28 mouse cellular contexts compared by ENCODE assay signal in genomic region chr7:37095839-37096238, GRCm38 (mm10).
DNase-seq lines count a peak whose midpoint lies in the region; ATAC-seq and TF ChIP-seq lines count a peak whose summit lies in the region.
"Had no signal": no experiment of that assay in that cellular context is flagged by ENCODE, and none has a peak within 500 bp of the region (broad histone marks: within the 10 kb centered on the region; RNA-seq: fewer than 3 reads in every experiment).

No protein-coding gene starts in this region.

- peaks cover 5% of the 10 kb centered on the region; the same call in 1 of the 2 replicates for H3K4me1 ChIP-seq in forebrain, embryonic 14.5 days (ENCODE audit: control insufficient read depth, insufficient read depth, low read length)
- peaks cover 6% of the 10 kb centered on the region; the same call in 1 of the 2 replicates for H3K4me1 ChIP-seq in forebrain, embryonic 10.5 days
- H3K4me1 ChIP-seq in cortical plate, adult 2 months (ENCODE audit: control insufficient read depth, insufficient read depth, low read length), result peaks cover 5% of the 10 kb centered on the region; the same call in 1 of the 2 replicates
- H3K4me1 ChIP-seq: heart, embryonic 15.5 days; intestine, embryonic 15.5 days had no signal

- TF ChIP-seq POLR2A in cortical plate, adult 2 months (IDR thresholded peaks at IDR 0.05; ENCODE audit: extremely low read depth, insufficient read depth, low read length), result no peak

- H3K36me3 ChIP-seq in forebrain, embryonic 14.5 days (ENCODE audit: control insufficient read depth, insufficient read depth, low read length), result no peaks in the 10 kb centered on the region
- H3K36me3 ChIP-seq in forebrain, embryonic 10.5 days (replicated peaks), result no peaks in the 10 kb centered on the region
- H3K36me3 ChIP-seq: embryonic facial prominence, embryonic 10.5 days; embryonic facial prominence, embryonic 13.5 days; heart, embryonic 15.5 days; hindbrain, embryonic 10.5 days; hindbrain, embryonic 13.5 days; intestine, embryonic 15.5 days had no signal

- peak; percentile 36 to 60 for DNase-seq in cerebellum, postnatal 10 days
- no peak for DNase-seq in cerebellum, postnatal 4 days (ENCODE audit: low spot score in 2 of 2)
- DNase-seq in forebrain, embryonic 14.5 days (ENCODE audit: low spot score), result peak; percentile 75
- no peak for DNase-seq in forebrain, embryonic 10.5 days (ENCODE audit: extremely low spot score, low spot score)
- peak; percentile 29 for DNase-seq in brain, adult 2 months (ENCODE audit: low read depth, low spot score)
- DNase-seq in testis, postnatal 14 days (ENCODE audit: low spot score), result no peak
- DNase-seq: adrenal gland, adult 8-10 months; adrenal gland, postnatal 25 days; cerebellum, adult 11-12 months; cerebellum, adult 8-10 months; gastrocnemius, adult 2 months; gastrocnemius, postnatal 14 days; heart, adult 11 months; heart, postnatal 10 days; heart, postnatal 36 days; kidney, adult 11 months; kidney, adult 8-10 months had no signal

- no peak overlapping the region for H3K4me2 ChIP-seq in forebrain, embryonic 14.5 days (ENCODE audit: low read length)
- H3K4me2 ChIP-seq: embryonic facial prominence, embryonic 13.5 days; heart, embryonic 11.5 days; heart, embryonic 15.5 days; hindbrain, embryonic 13.5 days; intestine, embryonic 15.5 days had no signal

- H3K4me3 ChIP-seq in forebrain, embryonic 14.5 days (ENCODE audit: low read depth, low read length), result no peak overlapping the region
- H3K4me3 ChIP-seq in forebrain, embryonic 10.5 days, result no peak overlapping the region
- H3K4me3 ChIP-seq in cortical plate, adult 2 months (ENCODE audit: insufficient read depth, low read length), result peak overlapping the region; percentile 32; the same call in 1 of the 2 replicates
- H3K4me3 ChIP-seq: embryonic facial prominence, embryonic 10.5 days; embryonic facial prominence, embryonic 13.5 days; gastrocnemius, adult 2 months; heart, embryonic 15.5 days; hindbrain, embryonic 10.5 days; hindbrain, embryonic 13.5 days; intestine, embryonic 15.5 days had no signal

- TF ChIP-seq CTCF in cortical plate, adult 2 months (IDR thresholded peaks at IDR 0.05; ENCODE audit: extremely low read depth, insufficient read depth, low read length), result no peak

- H3K27ac ChIP-seq in forebrain, embryonic 14.5 days (ENCODE audit: low read depth, low read length), result peak overlapping the region; percentile 33; the same call in 1 of the 2 replicates
- no peak overlapping the region for H3K27ac ChIP-seq in forebrain, embryonic 10.5 days
- no peak overlapping the region for H3K27ac ChIP-seq in cortical plate, adult 2 months (ENCODE audit: insufficient read depth, low read length)
- H3K27ac ChIP-seq: embryonic facial prominence, embryonic 10.5 days; embryonic facial prominence, embryonic 13.5 days; gastrocnemius, adult 2 months; heart, embryonic 15.5 days; hindbrain, embryonic 10.5 days; hindbrain, embryonic 13.5 days; intestine, embryonic 15.5 days had no signal

- no peaks in the 10 kb centered on the region for H3K9me3 ChIP-seq in forebrain, embryonic 14.5 days (replicated peaks; ENCODE audit: control insufficient read depth, low read length)
- no peaks in the 10 kb centered on the region for H3K9me3 ChIP-seq in forebrain, embryonic 10.5 days
- H3K9me3 ChIP-seq: embryonic facial prominence, embryonic 10.5 days; embryonic facial prominence, embryonic 13.5 days; heart, embryonic 15.5 days; hindbrain, embryonic 10.5 days; hindbrain, embryonic 13.5 days; intestine, embryonic 15.5 days had no signal

- H3K9ac ChIP-seq in forebrain, embryonic 14.5 days (ENCODE audit: low read length), result no peak overlapping the region
- H3K9ac ChIP-seq: embryonic facial prominence, embryonic 13.5 days; heart, embryonic 15.5 days; hindbrain, embryonic 13.5 days; intestine, embryonic 15.5 days had no signal

- 70% methylated on average over 11 of the region's 11 CpGs for WGBS in forebrain, embryonic 14.5 days
- WGBS in forebrain, embryonic 10.5 days, result 89% methylated on average over 11 of the region's 11 CpGs

- no peaks in the 10 kb centered on the region for H3K27me3 ChIP-seq in forebrain, embryonic 14.5 days (replicated peaks; ENCODE audit: control insufficient read depth, insufficient read depth, low read length)
- H3K27me3 ChIP-seq in forebrain, embryonic 10.5 days (ENCODE audit: poor library complexity, severe bottlenecking), result no peaks in the 10 kb centered on the region
- H3K27me3 ChIP-seq: heart, embryonic 15.5 days; hindbrain, embryonic 13.5 days; intestine, embryonic 15.5 days had no signal

- ATAC-seq in forebrain, embryonic 14.5 days, result peak; percentile 29; the same call in 1 of the 2 replicates
- ATAC-seq in erythroblast, adult 5-6 weeks (replicated peaks; ENCODE audit: low FRiP score, poor library complexity, severe bottlenecking), result no peak
- ATAC-seq: activated CD4-positive, CD25-positive, alpha-beta regulatory T cell, adult 4 months; hindbrain, embryonic 16.5 days; intestine, embryonic 15.5 days had no signal

Comparison
In these comparisons a context has a peak if more than half of its experiments do, and no peak if none do; other contexts are left out.
1. DNase-seq: peak in cerebellum, postnatal 10 days (2 of 2), forebrain, embryonic 14.5 days (single experiment) and brain, adult 2 months (single experiment); none in cerebellum, postnatal 4 days (0 of 2), forebrain, embryonic 10.5 days (single experiment) and testis, postnatal 14 days (single experiment).